Mouse (Mus musculus) lung, postnatal 0 days (tissue): Measurements from ENCODE around the gene Trim6.
"Not testable (repeated sequence)": the region's sequence is repeated elsewhere in the genome, so short reads cannot be mapped to it uniquely, and the experiment has no call there.

Experiments
- CTCF ChIP-seq: IDR thresholded peaks from 2 replicates; pipeline ENCODE4 v1.5.1; 2016; ENCODE audit warnings: antibody characterized with exemption, mild to moderate bottlenecking
- EP300 ChIP-seq: IDR thresholded peaks from 2 replicates; pipeline ENCODE4 v1.6.1; 2016; ENCODE audit warnings: antibody characterized with exemption, mild to moderate bottlenecking, control low read depth

GRCm38 (mm10) chr7:104265335-104265734 is 46.7 kb downstream of the Trim6 start:
- TF ChIP-seq CTCF, EP300: not testable (repeated sequence)
